Mouse (Mus musculus): ENCODE measurements around the gene Copz2. TPM values are rescaled to one million over a fixed set of nuclear protein-coding genes. Genes with fewer than 3 reads are reported as not detected.
A peak's percentile ranks its signal among the peaks of the same experiment; 100 is the strongest.
"Not testable (repeated sequence)": the region's sequence is repeated elsewhere in the genome, so short reads cannot be mapped to it uniquely, and the experiment has no call there.

Copz2 gene
- total RNA-seq, 2 experiments from 2014 or later: 56.5 to 60.6 TPM

GRCm38 (mm10) chr11:96827917-96828316 lies 21.8 kb upstream of the Copz2 start:
- no peak for DNase-seq (ENCODE audit: low spot score in 2 of 2)

GRCm38 (mm10) chr11:96828881-96829280 lies 20.8 kb upstream of the Copz2 start:
- DNase-seq (ENCODE audit: low spot score in 2 of 2): peak in 1 of 2 experiments; percentile 18

DNA sequence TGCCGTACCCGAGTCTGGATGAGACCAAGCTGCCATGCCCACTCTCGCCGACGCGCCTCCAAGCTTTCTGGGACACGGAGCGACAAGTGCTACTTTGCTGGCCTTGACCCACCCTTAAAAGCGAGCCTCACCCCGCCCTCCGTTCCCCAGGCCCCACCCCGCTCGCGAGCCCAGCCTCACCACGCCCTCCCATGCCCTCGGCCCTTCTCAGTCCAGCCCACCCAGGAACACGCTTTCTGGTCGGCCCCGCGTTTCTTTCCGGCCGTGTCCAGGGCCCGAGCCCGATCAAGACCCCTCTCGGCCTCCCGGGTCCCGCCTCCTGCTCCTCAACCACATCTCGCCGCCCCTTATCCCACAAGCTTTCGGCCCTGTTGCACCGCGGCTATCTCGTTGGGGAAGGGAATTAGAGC lies 20.3 kb upstream of the Copz2 start:
- peak; percentile 95 to 97 for DNase-seq (ENCODE audit: low spot score in 2 of 2)

- DNase-seq (ENCODE audit: low spot score in 2 of 2): peak; percentile 89 to 91
These were observed 19.7 kb upstream of the Copz2 start, which contains the start of gene Nfe2l1 for GRCm38 (mm10) chr11:96829813-96830538. TSS of gene Nfe2l1 (minus strand) at chr11:96829968.

DNA sequence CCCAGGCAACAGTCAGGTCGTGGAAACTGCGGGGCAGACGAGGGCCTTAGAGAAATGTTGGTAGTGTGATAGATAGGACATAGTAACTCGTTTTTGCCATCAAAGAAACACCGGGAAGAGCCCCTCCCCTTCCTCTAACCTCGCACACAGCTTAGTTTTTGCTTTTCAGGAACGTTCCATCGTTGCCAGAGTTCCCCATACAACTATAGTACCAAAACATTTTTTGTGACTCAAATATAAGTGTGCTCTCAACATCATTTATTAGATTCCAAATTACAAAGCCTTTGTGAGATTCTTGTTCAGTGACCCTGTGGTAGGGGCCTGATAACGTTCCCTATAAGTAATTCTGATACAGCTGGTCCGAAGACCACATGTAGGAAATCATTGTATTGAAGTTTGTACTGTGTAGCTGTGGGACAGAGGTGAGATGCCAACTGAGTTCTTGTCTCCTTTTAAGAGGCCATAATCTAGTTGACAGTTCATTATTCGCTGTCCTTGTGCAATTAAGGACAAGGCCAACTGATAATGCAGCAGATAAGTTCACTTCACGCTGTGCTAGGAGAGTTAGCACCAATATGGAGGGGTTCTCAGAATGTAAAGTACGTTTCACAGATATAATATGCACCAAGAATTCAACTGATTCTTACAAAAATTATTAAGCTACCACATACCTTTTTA lies 19.0 kb upstream of the Copz2 start:
- DNase-seq (ENCODE audit: low spot score in 2 of 2): peak in 1 of 2 experiments; percentile 19

- DNase-seq (ENCODE audit: low spot score in 2 of 2): peak in 1 of 2 experiments; percentile 20
These were observed 18.2 kb upstream of the Copz2 start for GRCm38 (mm10) chr11:96831516-96831915.

DNA sequence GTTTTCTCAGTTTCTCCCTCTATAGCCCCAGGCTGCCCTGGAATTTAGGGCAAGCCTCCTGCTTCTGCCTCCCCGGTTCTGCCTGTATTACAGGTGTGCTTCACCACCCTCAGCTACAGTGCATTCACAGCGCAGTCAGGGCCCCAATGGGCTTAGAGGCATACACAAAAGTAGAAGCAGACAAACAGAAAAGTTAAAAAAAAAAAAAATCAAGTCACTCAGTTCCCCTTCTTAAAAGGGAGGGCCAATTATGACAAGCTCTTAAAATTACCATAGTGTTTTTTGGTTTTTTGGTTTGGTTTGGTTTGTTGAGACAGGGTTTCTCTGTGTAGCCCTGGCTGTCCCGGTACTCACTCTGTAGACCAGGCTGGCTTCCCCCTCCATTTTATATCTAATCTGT lies 17.1 kb upstream of the Copz2 start:
- DNase-seq (ENCODE audit: low spot score in 2 of 2): no peak

DNA sequence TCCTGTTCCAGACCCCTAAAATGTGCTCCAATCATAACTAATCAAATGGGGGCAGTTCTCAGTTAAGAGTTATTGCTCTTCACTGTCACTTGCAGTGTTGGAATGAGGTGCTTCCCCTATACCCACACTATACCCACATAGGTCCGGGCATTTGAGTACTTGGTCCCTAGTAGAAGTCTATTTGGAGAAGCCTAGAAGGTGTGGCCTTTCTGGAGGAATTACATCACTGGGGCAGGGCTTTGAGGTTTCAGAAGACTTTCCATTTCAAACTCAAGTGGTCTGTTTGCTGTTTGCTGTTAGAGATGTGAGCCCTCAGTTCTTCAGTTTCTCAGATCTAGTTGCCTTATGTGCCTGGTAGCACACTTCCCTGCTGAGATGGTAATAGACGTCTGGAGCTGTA lies 16.7 kb upstream of the Copz2 start:
- no peak for DNase-seq (ENCODE audit: low spot score in 2 of 2)

DNA sequence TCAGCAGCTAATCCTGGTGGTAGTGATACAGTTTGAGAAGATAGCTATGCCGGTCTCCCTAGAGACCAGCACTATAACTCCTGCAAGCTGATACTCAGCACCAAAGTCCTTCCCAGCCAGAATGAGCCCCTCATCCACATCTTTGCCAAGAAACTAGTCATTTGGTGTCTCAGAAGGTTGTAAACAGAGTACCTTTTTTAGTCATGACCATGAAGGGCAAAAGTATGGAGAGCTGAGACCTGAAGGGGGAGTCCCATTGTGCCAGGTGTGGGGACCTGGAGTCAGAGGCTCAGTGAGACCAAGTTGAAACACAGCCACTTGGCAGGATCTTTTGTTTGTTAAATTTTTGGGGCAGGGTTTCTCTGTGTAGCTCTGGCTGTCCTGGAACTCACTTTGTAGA lies 15.5 kb upstream of the Copz2 start:
- no peak for DNase-seq (ENCODE audit: low spot score in 2 of 2)

DNA sequence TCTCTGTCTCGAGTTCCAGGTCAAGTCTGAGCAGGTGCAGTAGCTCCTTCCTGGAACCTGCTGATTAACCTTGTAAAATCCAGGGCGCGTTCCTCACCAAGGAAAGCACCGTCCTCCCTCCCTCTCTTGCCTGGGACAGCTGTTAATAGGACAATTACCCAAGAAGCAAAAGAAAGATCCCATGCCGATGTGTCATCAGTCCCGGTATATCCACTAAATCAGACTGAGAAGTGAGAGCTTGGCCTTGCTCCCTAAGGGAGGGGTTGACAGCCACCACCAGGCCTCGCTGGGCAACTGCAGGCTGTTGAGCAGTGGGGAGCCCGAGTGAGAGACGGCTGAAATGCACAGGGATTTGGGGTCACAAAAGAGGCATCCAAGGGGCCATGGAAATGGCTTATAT lies 12.4 kb upstream of the Copz2 start:
- no peak for DNase-seq (ENCODE audit: low spot score in 2 of 2)

- DNase-seq (ENCODE audit: low spot score in 2 of 2): no peak
These were observed 11.3 kb upstream of the Copz2 start for GRCm38 (mm10) chr11:96838341-96838740.

DNA sequence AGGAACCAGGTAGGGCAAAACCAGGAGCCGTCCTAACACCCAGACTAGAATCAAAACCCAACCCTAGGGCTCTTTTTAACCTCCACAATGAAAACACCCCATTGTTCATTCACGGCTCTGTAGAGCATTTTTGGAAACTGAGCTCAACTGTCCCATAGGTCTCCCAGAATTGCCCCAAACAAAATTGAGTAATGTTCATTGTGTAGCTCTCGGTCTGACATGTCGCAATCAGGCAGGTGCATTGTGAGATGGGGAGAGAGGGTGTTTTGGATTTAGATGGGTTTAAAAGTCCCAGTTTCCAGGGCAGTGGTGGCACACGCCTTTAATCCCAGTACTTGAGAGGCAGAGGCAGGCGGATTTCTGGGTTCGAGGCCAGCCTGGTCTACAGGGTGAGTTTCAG lies 10.2 kb upstream of the Copz2 start:
- DNase-seq (ENCODE audit: low spot score in 2 of 2): no peak

DNA sequence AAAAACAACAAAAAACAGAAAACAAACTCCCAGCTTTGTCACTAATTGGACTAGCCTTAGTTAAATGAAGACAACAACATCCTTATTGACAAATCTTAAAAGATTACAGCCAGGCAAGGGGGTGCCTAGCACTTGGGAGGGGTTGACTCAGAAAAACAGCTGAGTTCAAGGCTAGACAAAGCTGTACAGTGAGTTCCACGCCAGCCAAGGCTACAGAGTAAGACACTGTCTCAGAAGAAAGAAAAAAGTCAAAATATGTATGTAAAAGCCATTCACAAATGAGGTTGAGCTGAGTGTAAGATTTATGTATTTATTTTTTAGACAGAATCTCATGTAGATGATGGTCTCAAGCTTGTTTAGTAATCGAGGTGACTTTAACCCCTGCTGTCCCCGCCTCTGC lies 9.8 kb upstream of the Copz2 start:
- DNase-seq (ENCODE audit: low spot score in 2 of 2): no peak

DNA sequence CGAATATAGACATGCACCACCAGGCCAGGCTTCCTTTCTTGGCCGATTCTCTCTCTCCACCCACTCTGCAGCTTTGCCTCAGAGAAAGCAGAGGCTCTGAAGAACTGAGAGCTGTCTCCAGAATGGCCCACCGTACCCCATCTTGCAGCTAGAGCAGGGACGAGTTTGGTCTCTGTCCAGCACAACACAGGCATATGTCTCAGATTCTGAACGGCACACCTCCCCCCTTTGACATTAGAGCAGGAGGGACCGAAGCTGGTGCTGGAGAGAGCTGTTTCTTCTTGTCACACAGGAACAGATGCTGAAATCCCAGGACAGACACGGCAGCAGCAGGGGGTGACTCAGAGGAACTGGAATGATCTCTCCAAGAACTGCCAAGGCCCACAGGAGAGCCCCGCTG lies 9.4 kb upstream of the Copz2 start:
- peak in 1 of 2 experiments; percentile 24 for DNase-seq (ENCODE audit: low spot score in 2 of 2)

GRCm38 (mm10) chr11:96843627-96844026 lies 6.0 kb upstream of the Copz2 start:
- no peak for DNase-seq (ENCODE audit: low spot score in 2 of 2)

DNA sequence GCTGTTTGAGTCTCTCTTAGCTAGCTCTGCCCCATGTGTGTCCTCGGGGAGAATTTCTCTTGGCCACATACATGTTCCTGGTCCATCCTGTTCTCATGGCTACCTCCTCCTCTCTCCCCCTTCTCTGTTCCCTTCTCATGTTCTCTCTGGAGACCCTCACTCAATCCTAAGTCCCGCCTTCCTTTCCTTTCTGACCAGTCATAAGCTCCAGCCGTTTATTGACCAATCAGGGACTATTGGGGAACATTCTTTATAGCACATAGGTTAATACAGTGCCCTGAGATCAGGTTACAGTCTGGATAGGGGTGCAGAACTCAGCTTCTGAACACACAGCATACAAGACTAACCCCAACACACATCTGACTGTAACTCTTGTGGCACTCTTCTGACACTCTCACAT lies 2.4 kb upstream of the Copz2 start:
- no peak for DNase-seq (ENCODE audit: low spot score in 2 of 2)

DNA sequence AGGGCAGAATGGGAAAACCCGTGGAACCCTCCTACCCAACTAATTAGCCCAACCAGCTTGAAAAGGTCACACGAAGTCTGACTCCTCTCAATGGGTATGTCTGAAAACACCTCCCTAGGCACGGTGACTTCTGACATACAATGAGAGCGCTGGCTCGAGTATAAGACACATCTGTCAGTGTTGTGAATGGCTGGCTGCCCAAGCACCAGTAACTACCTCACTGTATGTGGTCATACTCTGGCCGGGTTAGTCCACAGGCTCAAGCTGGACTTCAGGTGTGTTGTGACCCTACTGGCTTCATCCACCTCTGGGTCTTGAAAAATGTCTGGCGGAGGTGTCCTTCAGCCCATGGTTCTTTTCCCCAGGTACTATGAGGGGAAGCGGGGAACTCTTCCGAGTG lies 976 bp upstream of the Copz2 start:
- DNase-seq (ENCODE audit: low spot score in 2 of 2): no peak

- DNase-seq (ENCODE audit: low spot score in 2 of 2): not testable (repeated sequence)
These were observed 525 bp upstream of the Copz2 start for GRCm38 (mm10) chr11:96849145-96849544.

GRCm38 (mm10) chr11:96857446-96857845 lies 7.8 kb downstream of the Copz2 start:
- no peak for DNase-seq (ENCODE audit: low spot score in 2 of 2)

DNA sequence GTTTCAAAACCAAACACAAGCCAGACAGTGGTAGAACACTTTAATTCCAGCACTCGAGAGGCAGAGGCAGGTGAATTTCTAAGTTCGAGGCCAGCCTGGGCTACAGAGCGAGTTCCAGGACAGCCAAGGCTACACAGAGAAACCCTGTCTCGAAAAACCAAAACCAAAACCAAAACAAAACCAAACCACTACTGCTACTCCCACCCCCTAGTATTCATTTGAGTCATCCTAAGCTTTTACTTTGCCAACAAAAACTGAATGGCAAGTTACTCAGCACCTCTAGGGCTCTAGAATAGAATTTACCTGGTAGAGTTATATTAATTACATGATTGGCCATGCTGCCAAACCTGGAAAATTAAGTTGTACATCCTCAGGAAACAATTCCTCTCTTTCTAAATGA lies 10.0 kb downstream of the Copz2 start:
- DNase-seq (ENCODE audit: low spot score in 2 of 2): no peak

GRCm38 (mm10) chr11:96860564-96860963 lies 10.9 kb downstream of the Copz2 start:
- peak; percentile 81 to 84 for DNase-seq (ENCODE audit: low spot score in 2 of 2)

- DNase-seq (ENCODE audit: low spot score in 2 of 2): no peak
These were observed 11.8 kb downstream of the Copz2 start for GRCm38 (mm10) chr11:96861446-96861845.

- DNase-seq (ENCODE audit: low spot score in 2 of 2): peak; percentile 99
These were observed 12.2 kb downstream of the Copz2 start for GRCm38 (mm10) chr11:96861878-96862289.
